Mouse (Mus musculus) heart, embryonic 10.5 days (tissue): ENCODE results near the gene Ggt5. TPM values are rescaled to one million over a fixed set of nuclear protein-coding genes. Genes with fewer than 3 reads are reported as not detected.
"Not testable (repeated sequence)": the region's sequence is repeated elsewhere in the genome, so short reads cannot be mapped to it uniquely, and the experiment has no call there.

Source experiments
- DNase-seq: peaks from one replicate; pipeline ENCODE4 v3.0.0-alpha.2; 2017; ENCODE audit warnings: low spot score
- H3K27ac ChIP-seq: fragments of 300-500 bp; sonication (generic); 2 replicates; pipeline ENCODE4 v1.5.1; 2016; ENCODE audit warnings: mild to moderate bottlenecking
- H3K27me3 ChIP-seq: fragments of 300-500 bp; sonication (generic); 2 replicates; pipeline ENCODE4 v1.6.1; 2016; ENCODE audit warnings: mild to moderate bottlenecking; ENCODE audit not compliant: poor library complexity, insufficient read depth, severe bottlenecking
- H3K36me3 ChIP-seq: fragments of 300-500 bp; sonication (generic); 2 replicates; pipeline ENCODE4 v1.6.1; 2016; ENCODE audit warnings: mild to moderate bottlenecking, moderate library complexity
- H3K4me1 ChIP-seq: fragments of 300-500 bp; sonication (generic); 2 replicates; pipeline ENCODE4 v1.6.1; 2016; ENCODE audit warnings: mild to moderate bottlenecking
- H3K4me3 ChIP-seq: fragments of 300-500 bp; sonication (generic); 2 replicates; pipeline ENCODE4 v1.5.1; 2016; ENCODE audit warnings: mild to moderate bottlenecking, moderate library complexity
- H3K9me3 ChIP-seq: fragments of 300-500 bp; sonication (generic); 2 replicates; pipeline ENCODE4 v1.6.1; 2016; ENCODE audit warnings: mild to moderate bottlenecking, moderate library complexity
- WGBS: fragments of 180-500 bp; shearing (Covaris S2); methylation state at CpG from one replicate; pipeline ENCODE4 v1.1.7; 2016; 5-methylcytosine and 5-hydroxymethylcytosine counted together
- polyA plus RNA-seq: library from polyadenylated mRNA; unstranded; fragments of >200 nt; fragmentation: Nextera tagmentation; extraction: Ambion mirVana; gene quantifications from 2 replicates; pipeline ENCODE4 v1.2.1, GENCODE M21; 2016

Ggt5 gene
- polyA plus RNA-seq, 1 experiment from 2014 or later, result 1.4 TPM

DNA sequence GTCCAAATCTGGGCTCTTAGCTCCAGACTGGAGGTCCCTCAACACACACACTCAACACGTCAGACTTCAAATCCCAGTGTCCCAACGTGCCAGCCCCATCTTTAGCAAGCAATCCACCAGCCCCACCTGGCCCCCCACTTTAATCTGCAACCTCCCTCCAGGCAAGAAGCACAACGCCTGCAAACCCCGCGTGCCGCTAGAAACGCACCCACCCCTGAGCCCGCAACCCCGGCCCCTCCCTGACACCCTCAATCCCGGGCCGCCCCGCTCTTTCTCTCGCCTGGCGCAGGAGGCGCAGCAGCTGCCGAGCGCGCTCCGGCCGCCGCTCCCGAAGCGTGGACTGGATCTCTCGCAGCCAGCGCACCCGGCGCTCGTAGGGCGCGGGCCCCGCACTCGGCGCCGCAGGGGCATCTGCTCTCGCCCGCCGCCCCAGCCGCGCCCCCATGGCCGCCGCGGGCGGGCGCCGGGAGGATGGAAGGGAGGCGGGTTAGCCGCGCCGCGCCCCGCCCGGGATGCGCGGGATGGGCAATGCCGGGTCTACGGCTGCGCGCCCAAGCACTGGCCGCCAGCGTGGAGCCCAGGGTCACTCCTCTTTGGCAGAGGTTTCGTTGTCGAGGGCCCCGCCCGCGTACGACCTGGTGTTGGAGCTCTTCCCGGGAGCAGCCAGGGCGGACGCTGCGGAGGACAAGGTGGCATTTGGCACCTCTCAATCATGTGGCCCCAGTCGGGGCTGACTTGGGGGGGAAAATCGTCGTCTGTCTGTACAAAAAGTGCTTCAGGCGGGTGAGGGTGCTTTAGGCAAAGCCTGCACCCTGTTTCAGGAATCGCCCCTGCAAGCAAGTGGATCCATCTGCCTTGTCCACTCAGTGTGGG is 29.2 kb upstream of the Ggt5 start, which contains the start of gene Lrrc75b:
TSS of gene Lrrc75b (minus strand) at position 655 of the 873 bp plus-strand sequence.
- 1% methylated on average over 71 of the region's 75 CpGs for WGBS
- Histone ChIP-seq H3K9me3 (no peaks in the 10 kb centered on the region), H3K27me3 (peaks cover 84% of the 10 kb centered on the region), H3K36me3 (no peaks in the 10 kb centered on the region), H3K4me1 (peaks cover 38% of the 10 kb centered on the region), H3K4me3 (peak within 1 kb of the TSS; percentile 76), H3K27ac (peak within 1 kb of the TSS; percentile 84)
- no peak for DNase-seq

DNA sequence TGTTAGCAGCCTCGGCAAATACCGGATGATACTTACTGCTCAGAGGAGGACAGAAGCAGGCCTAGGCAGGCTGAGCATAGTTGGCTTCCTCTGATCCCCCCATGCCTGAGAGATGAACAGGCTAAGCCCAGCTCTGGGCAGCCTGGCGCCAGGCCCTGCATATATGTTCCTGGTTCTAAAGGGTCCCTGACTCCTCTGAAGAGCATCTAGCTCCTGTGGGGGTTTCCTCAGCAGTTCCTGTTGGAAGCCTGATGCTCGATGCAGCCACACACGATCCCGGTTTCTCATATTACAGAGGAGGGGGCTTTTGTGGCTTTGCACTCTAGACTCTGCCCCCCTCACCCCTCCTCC is 28.6 kb upstream of the Ggt5 start:
- Histone ChIP-seq H3K9me3 (no peaks in the 10 kb centered on the region), H3K27ac (0 out of 2 replicates have a peak overlapping the region, but pooled peaks have one; percentile 84)
- 14% methylated on average over 6 of the region's 6 CpGs for WGBS

GRCm38 (mm10) chr10:75561071-75561654 is 28.0 kb upstream of the Ggt5 start, which contains the start of gene Ggt1:
Gene Ggt1 (plus strand): TSS chr10:75561604.
- H3K4me3 ChIP-seq, result peak within 1 kb of the TSS; percentile 76
- H3K27me3 ChIP-seq, result peaks cover 96% of the 10 kb centered on the region
- no peaks in the 10 kb centered on the region for H3K36me3 ChIP-seq
- no peaks in the 10 kb centered on the region for H3K9me3 ChIP-seq
- DNase-seq, result no peak
- WGBS, result 45% methylated on average over 10 of the region's 10 CpGs
- 0 out of 2 replicates have a peak within 1 kb of the TSS, but pooled peaks have one; percentile 84 for H3K27ac ChIP-seq
- peaks cover 32% of the 10 kb centered on the region for H3K4me1 ChIP-seq

More for the DNA sequence above, 28.6 kb upstream of the Ggt5 start:
- Histone ChIP-seq H3K4me1 (peaks cover 38% of the 10 kb centered on the region), H3K27me3 (peaks cover 90% of the 10 kb centered on the region), H3K36me3 (no peaks in the 10 kb centered on the region), H3K4me3 (peak overlapping the region; percentile 76)
- DNase-seq, result no peak

DNA sequence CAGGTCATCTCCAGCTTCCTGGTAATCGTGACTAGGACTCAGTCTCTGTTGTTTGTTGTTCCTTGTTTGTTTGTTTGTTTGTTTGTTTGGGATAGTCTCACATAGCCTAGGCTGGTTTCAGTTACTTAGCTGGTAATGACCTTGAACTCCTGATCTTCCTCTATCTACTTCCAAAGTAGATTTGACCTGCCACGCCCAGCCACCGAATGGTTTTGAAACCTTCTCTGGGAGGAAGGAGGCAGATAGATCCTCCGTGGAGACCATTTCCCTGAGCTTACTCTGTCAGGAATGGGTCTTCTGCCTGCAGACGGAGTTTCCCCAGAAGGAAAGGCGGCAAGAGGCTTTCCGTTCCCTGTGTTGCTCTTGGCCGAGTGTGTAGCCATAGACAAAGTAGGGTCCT is 26.5 kb upstream of the Ggt5 start:
- Histone ChIP-seq H3K4me1 (peaks cover 27% of the 10 kb centered on the region), H3K9me3 (no peaks in the 10 kb centered on the region), H3K27me3 (peaks cover 86% of the 10 kb centered on the region), H3K27ac (no peak overlapping the region), H3K36me3 (no peaks in the 10 kb centered on the region), H3K4me3 (no peak overlapping the region)
- 85% methylated on average over 8 of the region's 8 CpGs for WGBS
- DNase-seq, result no peak

DNA sequence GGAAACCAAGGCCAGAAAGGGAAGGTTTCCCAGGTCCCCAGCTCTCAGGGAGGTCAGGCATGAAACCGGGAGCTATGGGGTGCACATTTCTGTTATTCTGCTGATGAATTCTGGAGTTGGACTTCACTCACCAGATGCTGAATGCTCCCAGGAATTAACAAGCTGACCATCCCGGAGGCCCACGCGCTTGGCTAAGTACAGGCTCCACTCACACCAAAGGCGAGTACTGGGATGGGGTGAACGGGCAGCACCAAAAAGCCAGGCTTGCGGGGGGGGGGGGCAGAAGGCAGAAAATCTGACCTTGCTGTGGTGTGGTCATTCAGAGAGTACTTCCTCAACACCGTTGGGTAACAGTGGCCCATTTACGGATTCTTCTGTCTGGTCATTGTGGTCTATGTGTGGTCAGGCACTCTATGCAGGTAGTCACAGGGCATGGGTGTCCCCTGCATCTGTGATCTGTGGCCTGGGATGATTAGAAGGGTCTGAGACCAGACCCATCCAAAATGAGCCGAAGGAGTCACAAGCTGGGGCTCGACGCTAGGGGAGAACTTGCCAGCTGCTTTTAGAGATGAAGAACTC is 24.4 kb upstream of the Ggt5 start:
- Histone ChIP-seq H3K27ac (no peak overlapping the region), H3K4me3 (no peak overlapping the region), H3K4me1 (peaks cover 21% of the 10 kb centered on the region), H3K36me3 (no peaks in the 10 kb centered on the region), H3K27me3 (peaks cover 77% of the 10 kb centered on the region), H3K9me3 (no peaks in the 10 kb centered on the region)
- WGBS, result 80% methylated on average over 12 of the region's 12 CpGs
- no peak for DNase-seq

DNA sequence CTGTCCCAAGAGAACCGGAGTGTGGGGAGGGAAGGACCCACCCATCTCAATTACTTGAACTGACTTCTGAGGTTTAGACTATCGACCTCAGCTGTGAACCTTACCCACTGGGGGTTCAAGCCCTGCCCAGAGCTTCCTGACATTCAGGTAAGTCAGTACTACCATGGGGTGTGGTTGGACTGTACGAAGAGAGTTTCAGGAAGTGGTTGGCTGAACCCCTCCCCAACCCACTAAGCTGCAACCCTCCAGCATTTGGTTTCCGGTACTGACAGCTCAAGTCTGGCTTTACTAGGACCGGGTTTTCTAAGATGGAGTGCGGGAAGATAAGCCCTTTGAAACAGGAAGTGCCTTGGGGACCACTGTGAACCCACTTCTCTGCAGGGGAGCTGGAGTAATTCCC is 23.7 kb upstream of the Ggt5 start:
- no peaks in the 10 kb centered on the region for H3K36me3 ChIP-seq
- DNase-seq, result no peak
- 61% methylated on average over 6 of the region's 6 CpGs for WGBS
- peaks cover 14% of the 10 kb centered on the region for H3K4me1 ChIP-seq
- H3K27ac ChIP-seq, result no peak overlapping the region
- no peak overlapping the region for H3K4me3 ChIP-seq
- H3K27me3 ChIP-seq, result peaks cover 70% of the 10 kb centered on the region
- H3K9me3 ChIP-seq, result no peaks in the 10 kb centered on the region

GRCm38 (mm10) chr10:75565906-75566305 is 23.2 kb upstream of the Ggt5 start:
- 77% methylated on average over 7 of the region's 7 CpGs for WGBS
- Histone ChIP-seq H3K36me3 (no peaks in the 10 kb centered on the region), H3K9me3 (no peaks in the 10 kb centered on the region), H3K4me1 (peaks cover 12% of the 10 kb centered on the region; the same call in 1 of the 2 replicates), H3K4me3 (no peak overlapping the region), H3K27ac (no peak overlapping the region), H3K27me3 (peaks cover 66% of the 10 kb centered on the region)
- no peak for DNase-seq

DNA sequence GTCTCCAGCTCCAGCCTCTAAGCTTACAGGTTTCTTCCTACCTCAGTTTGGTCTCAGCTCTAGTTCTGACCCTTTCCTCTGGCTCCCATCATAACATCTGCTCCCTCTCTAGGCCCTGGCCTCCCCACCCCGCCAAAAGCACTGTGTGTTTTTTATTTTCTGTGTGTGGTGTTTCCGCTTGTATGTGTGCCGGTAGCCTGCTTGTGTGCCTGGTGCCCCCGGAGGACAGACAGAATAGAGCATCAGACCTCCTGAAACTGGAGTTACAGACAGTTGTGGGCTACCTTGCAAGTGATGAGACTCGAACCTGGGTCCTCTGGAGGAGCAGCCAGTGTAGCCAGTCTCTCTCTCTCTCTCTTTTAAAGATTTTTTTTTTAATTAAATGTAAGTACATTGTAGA is 22.8 kb upstream of the Ggt5 start:
- peaks cover 14% of the 10 kb centered on the region for H3K4me1 ChIP-seq
- no peaks in the 10 kb centered on the region for H3K36me3 ChIP-seq
- DNase-seq, result no peak
- no peak overlapping the region for H3K27ac ChIP-seq
- H3K4me3 ChIP-seq, result no peak overlapping the region
- peaks cover 65% of the 10 kb centered on the region for H3K27me3 ChIP-seq
- 78% methylated on average over 5 of the region's 5 CpGs for WGBS
- H3K9me3 ChIP-seq, result no peaks in the 10 kb centered on the region

DNA sequence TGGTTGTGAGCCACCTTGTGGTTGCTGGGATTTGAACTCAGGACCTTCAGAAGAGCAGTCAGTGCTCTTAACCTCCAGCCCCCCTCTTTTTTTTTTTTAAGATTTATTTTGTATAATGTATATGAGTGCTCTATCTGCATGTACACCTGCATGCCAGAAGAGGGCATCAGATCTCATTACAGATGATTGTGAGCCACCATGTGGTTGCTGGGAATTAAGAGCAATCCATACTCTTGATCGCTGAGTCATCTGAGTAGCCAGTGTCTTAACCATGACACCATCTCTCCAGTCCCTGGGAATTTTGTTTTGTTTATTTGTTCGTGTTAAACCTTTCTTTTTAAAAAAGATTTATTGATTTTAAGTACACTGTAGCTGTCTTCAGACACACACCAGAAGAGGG is 22.4 kb upstream of the Ggt5 start:
- H3K4me3 ChIP-seq, H3K36me3 ChIP-seq, H3K9me3 ChIP-seq, H3K27ac ChIP-seq, DNase-seq: not testable (repeated sequence)
- 77% methylated on average over 2 of the region's 2 CpGs for WGBS
- Histone ChIP-seq H3K4me1 (peaks cover 18% of the 10 kb centered on the region), H3K27me3 (peaks cover 63% of the 10 kb centered on the region)

GRCm38 (mm10) chr10:75568029-75568428 is 21.1 kb upstream of the Ggt5 start:
- peaks cover 50% of the 10 kb centered on the region for H3K27me3 ChIP-seq
- H3K27ac ChIP-seq, result no peak overlapping the region
- WGBS, result 13% methylated on average over 5 of the region's 5 CpGs
- no peaks in the 10 kb centered on the region for H3K9me3 ChIP-seq
- no peaks in the 10 kb centered on the region for H3K36me3 ChIP-seq
- no peak for DNase-seq
- peak overlapping the region; percentile 36; the same call in 1 of the 2 replicates for H3K4me3 ChIP-seq
- H3K4me1 ChIP-seq, result peaks cover 23% of the 10 kb centered on the region

GRCm38 (mm10) chr10:75568441-75568840 is 20.7 kb upstream of the Ggt5 start:
- Histone ChIP-seq H3K4me1 (peaks cover 23% of the 10 kb centered on the region), H3K36me3 (no peaks in the 10 kb centered on the region), H3K27me3 (peaks cover 46% of the 10 kb centered on the region), H3K9me3 (no peaks in the 10 kb centered on the region), H3K4me3 (peak overlapping the region; percentile 36), H3K27ac (0 out of 2 replicates have a peak overlapping the region, but pooled peaks have one; percentile 17)
- DNase-seq, result no peak
- WGBS, result 4% methylated on average over 11 of the region's 11 CpGs

DNA sequence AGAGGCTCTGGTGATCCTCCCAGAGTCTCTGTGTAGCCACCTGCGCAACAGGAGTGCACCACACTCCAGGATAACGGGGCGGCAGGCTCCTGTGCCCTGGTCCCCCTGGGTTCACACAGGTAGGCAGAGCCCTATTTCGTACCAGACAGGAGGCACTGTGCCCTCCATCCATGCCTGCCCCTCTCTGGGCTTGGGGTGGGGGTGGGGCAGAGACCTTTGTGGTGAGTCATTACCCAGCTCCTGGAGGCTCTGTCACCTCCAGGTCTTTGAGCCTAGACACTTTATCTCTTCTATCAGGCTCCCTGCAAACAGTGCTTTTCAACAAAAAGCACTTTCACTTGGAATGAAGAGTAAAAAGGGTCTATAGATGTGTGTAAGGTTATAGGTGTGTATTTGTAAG is 20.3 kb upstream of the Ggt5 start:
- no peaks in the 10 kb centered on the region for H3K9me3 ChIP-seq
- peak overlapping the region; percentile 36 for H3K4me3 ChIP-seq
- peaks cover 42% of the 10 kb centered on the region for H3K27me3 ChIP-seq
- peaks cover 23% of the 10 kb centered on the region for H3K4me1 ChIP-seq
- no peak for DNase-seq
- no peaks in the 10 kb centered on the region for H3K36me3 ChIP-seq
- 9% methylated on average over 4 of the region's 4 CpGs for WGBS
- H3K27ac ChIP-seq, result no peak overlapping the region
